Mouse (Mus musculus) stomach, postnatal 0 days (tissue): ENCODE measurements around the gene Tbrg1.

ENCODE experiments used
- CTCF ChIP-seq: IDR thresholded peaks from 2 replicates; pipeline ENCODE4 v1.5.1; 2016; ENCODE audit warnings: antibody characterized with exemption, low read depth, mild to moderate bottlenecking, moderate library complexity
- EP300 ChIP-seq: optimal IDR thresholded peaks from 2 replicates; pipeline ENCODE3; 2016; ENCODE audit warnings: antibody characterized with exemption

- no peak for TF ChIP-seq CTCF
- no peak for TF ChIP-seq EP300
Observed at GRCm38 (mm10) chr9:37669678-37670077, 12.6 kb upstream of the Tbrg1 start.
